Mouse (Mus musculus) neural tube, embryonic 14.5 days (tissue): ENCODE measurements around the gene Slmap. TPM values are rescaled to one million over a fixed set of nuclear protein-coding genes. Genes with fewer than 3 reads are reported as not detected.

ENCODE experiments used
- ATAC-seq: fragments of 200-750 bp; cut with Nextera tagmentation; 2 replicates; pipeline ENCODE4 v1.8.0; 2017; ENCODE audit warnings: low read depth, mild to moderate bottlenecking, moderate TSS enrichment, moderate library complexity
- H3K27ac ChIP-seq: fragments of 300-500 bp; sonication (generic); 2 replicates; pipeline ENCODE4 v1.5.1; 2014; ENCODE audit warnings: low read depth, mild to moderate bottlenecking, control low read depth, low read length, moderate library complexity, mixed read lengths
- H3K27me3 ChIP-seq: fragments of 300-500 bp; sonication (generic); 2 replicates; pipeline ENCODE4 v1.6.1; 2014; ENCODE audit warnings: low read length; ENCODE audit not compliant: control insufficient read depth, insufficient read depth
- H3K36me3 ChIP-seq: fragments of 300-500 bp; sonication (generic); 2 replicates; pipeline ENCODE4 v1.6.1; 2014; ENCODE audit warnings: low read length, mixed read lengths; ENCODE audit not compliant: control insufficient read depth, insufficient read depth
- H3K4me1 ChIP-seq: fragments of 300-500 bp; sonication (generic); 2 replicates; pipeline ENCODE4 v1.6.1; 2014; ENCODE audit warnings: low read length; ENCODE audit not compliant: control insufficient read depth, insufficient read depth
- H3K4me2 ChIP-seq: fragments of 300-500 bp; sonication (generic); 2 replicates; pipeline ENCODE4 v1.6.1; 2014; ENCODE audit warnings: mild to moderate bottlenecking, low read depth, low read length, control low read depth
- H3K4me3 ChIP-seq: fragments of 300-500 bp; sonication (generic); 2 replicates; pipeline ENCODE4 v1.5.1; 2014; ENCODE audit warnings: low read depth, low read length, control low read depth, mixed read lengths
- H3K9ac ChIP-seq: fragments of 300-500 bp; sonication (generic); replicated peaks from 2 replicates; pipeline ENCODE4 v1.6.1; 2014; ENCODE audit warnings: low read depth, mild to moderate bottlenecking, control low read depth, low read length, mixed read lengths
- H3K9me3 ChIP-seq: fragments of 300-500 bp; sonication (generic); 2 replicates; pipeline ENCODE4 v1.6.1; 2016; ENCODE audit warnings: low read length; ENCODE audit not compliant: control insufficient read depth
- WGBS: fragments of 180-500 bp; shearing (Covaris S2); extraction: QIAGEN DNeasy Blood & Tissue Kit; methylation state at CpG from one replicate; pipeline ENCODE4 v1.1.7; 2014; 5-methylcytosine and 5-hydroxymethylcytosine counted together
- polyA plus RNA-seq: library from polyadenylated mRNA; unstranded; fragments of >200 nt; fragmentation: Nextera tagmentation; extraction: Ambion mirVana; gene quantifications from 2 replicates; pipeline ENCODE4 v1.2.1, GENCODE M21; 2014

The Slmap gene
- polyA plus RNA-seq, 1 experiment from 2014 or later, result 18.4 TPM

DNA sequence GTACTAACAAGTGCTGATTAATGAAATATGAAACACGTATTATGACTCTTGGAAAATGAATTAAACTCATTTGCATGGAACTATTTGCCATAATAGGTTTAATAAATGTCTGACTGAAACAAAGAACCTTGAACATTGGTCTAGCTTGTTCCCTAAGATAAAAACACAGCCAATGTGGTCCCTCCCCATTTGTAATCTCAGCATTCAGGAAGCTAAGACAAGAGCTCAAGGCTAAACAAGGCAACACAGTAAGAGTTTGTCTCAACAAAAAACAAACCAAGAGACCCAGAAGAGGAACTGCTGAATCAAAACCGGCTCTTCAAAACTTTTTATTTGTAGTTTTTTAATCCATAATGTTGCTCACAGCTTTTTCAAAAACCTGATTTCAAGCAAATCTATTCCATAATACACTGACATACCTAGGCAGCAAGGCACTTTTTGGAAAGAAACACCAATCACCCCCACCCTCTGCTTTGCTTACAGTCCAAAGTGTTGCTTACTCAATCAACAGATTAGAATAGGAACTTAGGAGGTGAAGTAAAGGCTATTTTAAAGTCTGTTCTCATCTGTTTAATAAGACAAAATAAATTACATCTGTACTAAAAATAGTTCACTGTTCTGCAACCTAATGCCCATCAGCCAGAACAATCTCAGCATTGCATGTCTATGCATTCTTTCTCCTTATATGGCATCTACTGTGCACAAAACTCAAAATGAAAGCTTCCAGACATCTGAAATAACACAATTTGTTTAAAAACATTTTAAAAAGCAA is 93.5 kb downstream of the Slmap start:
- no peak overlapping the region for H3K9ac ChIP-seq
- no peak overlapping the region for H3K27ac ChIP-seq
- H3K36me3 ChIP-seq, result 0 out of 2 replicates have a peak, but pooled peaks cover 2% of the 10 kb centered on the region
- no peak overlapping the region for H3K4me2 ChIP-seq
- H3K4me1 ChIP-seq, result no peaks in the 10 kb centered on the region
- no peak for ATAC-seq
- 91% methylated on average over 2 of the region's 2 CpGs for WGBS
- H3K4me3 ChIP-seq, result no peak overlapping the region
- H3K27me3 ChIP-seq, result no peaks in the 10 kb centered on the region
- no peaks in the 10 kb centered on the region for H3K9me3 ChIP-seq

DNA sequence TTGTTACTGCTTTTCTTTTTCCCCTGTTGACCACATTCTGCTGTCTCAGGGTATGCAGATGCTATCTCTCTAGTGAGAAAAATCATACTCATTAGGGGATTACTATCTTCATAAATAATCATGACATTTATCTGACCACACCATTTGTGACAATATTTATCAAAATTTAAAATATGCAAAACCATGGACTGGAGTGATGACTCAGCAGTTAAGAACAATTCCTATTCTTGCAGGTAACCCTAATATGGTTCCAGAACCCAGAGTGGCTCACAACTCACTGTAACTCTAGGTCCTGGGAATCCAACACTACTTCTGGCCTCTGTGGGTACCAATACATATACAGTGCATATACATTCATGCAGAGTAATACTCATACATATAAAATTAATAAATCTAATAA is 94.7 kb downstream of the Slmap start:
- H3K4me1 ChIP-seq, result no peaks in the 10 kb centered on the region
- no peak for ATAC-seq
- H3K36me3 ChIP-seq, result 0 out of 2 replicates have a peak, but pooled peaks cover 2% of the 10 kb centered on the region
- H3K4me3 ChIP-seq, result no peak overlapping the region
- no peak overlapping the region for H3K9ac ChIP-seq
- H3K4me2 ChIP-seq, result no peak overlapping the region
- no peaks in the 10 kb centered on the region for H3K9me3 ChIP-seq
- no peak overlapping the region for H3K27ac ChIP-seq
- no peaks in the 10 kb centered on the region for H3K27me3 ChIP-seq

DNA sequence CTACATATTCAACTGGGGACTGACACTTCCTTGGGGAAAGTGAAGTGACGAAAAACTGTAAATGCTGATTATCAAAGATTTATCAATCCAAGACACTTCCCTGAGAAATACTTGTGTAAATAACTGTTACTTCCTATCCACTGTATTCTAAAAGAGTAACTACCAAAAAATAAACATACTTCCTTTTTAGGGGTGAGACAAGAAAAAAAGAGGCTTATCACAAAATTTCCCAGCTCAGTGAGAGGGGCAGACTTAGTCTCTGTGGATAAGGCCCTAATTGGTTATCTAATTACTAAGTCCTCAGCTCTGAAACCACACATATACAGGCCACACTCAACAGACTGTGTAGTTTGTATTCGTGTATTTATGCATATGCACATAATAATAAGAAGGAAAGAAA is 97.0 kb downstream of the Slmap start:
- no peak for ATAC-seq
- Histone ChIP-seq H3K4me1 (no peaks in the 10 kb centered on the region), H3K36me3 (0 out of 2 replicates have a peak, but pooled peaks cover 2% of the 10 kb centered on the region), H3K9me3 (no peaks in the 10 kb centered on the region), H3K4me2 (no peak overlapping the region), H3K27me3 (no peaks in the 10 kb centered on the region), H3K4me3 (no peak overlapping the region), H3K27ac (no peak overlapping the region), H3K9ac (no peak overlapping the region)
- WGBS, result 90% methylated on average over 2 of the region's 2 CpGs

DNA sequence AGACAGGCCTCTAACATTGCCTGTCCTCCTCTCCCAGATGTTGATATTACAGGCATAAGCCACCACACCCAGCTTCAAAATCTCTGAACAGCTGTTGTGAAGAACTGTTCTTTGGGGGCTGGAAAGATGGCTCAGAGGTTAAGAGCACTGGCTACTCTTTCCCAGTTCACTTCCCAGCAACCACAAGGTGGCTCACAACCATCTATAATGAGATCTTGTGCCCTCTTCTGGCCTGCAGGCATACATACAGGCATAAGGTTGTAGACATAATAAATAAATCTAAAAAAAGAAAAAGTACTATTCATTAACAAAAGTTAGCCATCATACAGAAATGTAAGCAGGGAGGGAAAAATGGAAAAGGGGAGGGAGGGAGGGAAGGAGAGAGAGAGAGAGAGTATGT is 98.4 kb downstream of the Slmap start:
- Histone ChIP-seq H3K27me3 (no peaks in the 10 kb centered on the region), H3K9ac (no peak overlapping the region), H3K4me2 (no peak overlapping the region), H3K4me1 (no peaks in the 10 kb centered on the region), H3K36me3 (0 out of 2 replicates have a peak, but pooled peaks cover 2% of the 10 kb centered on the region), H3K4me3 (no peak overlapping the region), H3K9me3 (no peaks in the 10 kb centered on the region), H3K27ac (no peak overlapping the region)
- ATAC-seq, result no peak

DNA sequence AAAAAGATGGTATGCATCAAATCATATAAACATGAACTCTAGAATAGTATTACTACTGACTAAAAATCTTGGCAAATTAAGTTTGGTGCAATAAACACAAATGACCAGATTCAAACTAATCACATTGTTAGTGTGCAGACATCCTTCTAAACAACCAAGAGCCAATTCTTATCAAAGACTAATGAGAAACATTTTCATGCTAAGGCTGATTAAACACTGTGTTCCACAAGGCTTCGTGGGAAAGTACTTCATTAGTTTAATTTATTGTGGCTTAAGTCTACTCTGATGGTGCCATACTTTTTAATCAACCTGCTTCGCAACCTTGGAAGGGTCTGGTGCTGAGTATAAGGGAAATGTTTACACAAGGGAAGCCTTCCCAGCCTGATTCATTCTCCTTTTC is 102.4 kb downstream of the Slmap start:
- Histone ChIP-seq H3K4me2 (no peak overlapping the region), H3K36me3 (peaks cover 1% of the 10 kb centered on the region; the same call in 1 of the 2 replicates), H3K4me1 (no peaks in the 10 kb centered on the region), H3K4me3 (no peak overlapping the region), H3K9ac (no peak overlapping the region), H3K27me3 (no peaks in the 10 kb centered on the region), H3K27ac (no peak overlapping the region), H3K9me3 (no peaks in the 10 kb centered on the region)
- ATAC-seq, result no peak
- WGBS, result 42% methylated on average over 2 of the region's 2 CpGs

DNA sequence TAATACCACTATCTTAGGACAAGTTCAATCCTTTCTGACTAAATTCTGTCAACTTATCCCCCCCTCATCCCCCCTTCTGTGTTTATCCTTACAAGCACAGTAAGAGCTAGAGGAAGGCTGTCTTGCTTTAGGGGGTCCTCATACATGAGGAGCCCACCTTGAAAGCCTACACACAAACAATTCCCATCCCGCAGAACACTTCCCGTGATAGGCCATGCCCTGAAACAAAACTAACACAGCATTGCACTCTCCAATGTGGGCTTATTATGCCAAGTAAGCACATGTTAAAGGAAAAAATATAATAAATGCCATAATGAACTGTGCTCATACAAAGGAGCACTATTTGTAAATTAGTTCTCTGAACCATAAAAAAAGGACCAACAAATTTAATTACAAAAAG is 102.8 kb downstream of the Slmap start:
- Histone ChIP-seq H3K27me3 (no peaks in the 10 kb centered on the region), H3K4me3 (no peak overlapping the region), H3K9me3 (no peaks in the 10 kb centered on the region), H3K27ac (no peak overlapping the region), H3K4me1 (no peaks in the 10 kb centered on the region), H3K9ac (no peak overlapping the region), H3K36me3 (peaks cover 5% of the 10 kb centered on the region; the same call in 1 of the 2 replicates), H3K4me2 (no peak overlapping the region)
- no peak for ATAC-seq
- 85% methylated on average over 2 of the region's 2 CpGs for WGBS

DNA sequence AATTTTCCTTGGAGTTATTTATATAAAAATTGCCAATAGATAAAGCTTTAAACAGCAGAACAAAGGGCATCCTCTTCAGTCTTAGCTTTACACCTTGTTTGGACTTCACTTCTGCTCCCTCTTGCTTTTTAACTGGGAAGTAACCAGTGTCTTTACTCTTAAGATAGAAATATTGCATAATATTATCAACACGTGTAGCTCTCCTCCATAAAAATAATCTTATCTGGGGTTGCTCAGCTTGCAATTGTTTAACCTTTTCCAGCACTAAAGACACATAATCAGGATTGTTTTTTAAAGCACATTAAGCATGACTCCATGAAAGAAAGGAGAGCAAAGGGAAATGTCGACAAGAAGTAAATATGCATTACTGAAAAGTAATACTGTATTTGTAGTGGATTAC is 114.5 kb downstream of the Slmap start:
- no peaks in the 10 kb centered on the region for H3K9me3 ChIP-seq
- H3K4me1 ChIP-seq, result no peaks in the 10 kb centered on the region
- WGBS, result 86% methylated on average over 2 of the region's 2 CpGs
- ATAC-seq, result no peak
- no peak overlapping the region for H3K4me3 ChIP-seq
- no peaks in the 10 kb centered on the region for H3K27me3 ChIP-seq
- no peak overlapping the region for H3K27ac ChIP-seq
- H3K9ac ChIP-seq, result no peak overlapping the region
- H3K4me2 ChIP-seq, result no peak overlapping the region
- H3K36me3 ChIP-seq, result peaks cover 10% of the 10 kb centered on the region; the same call in 1 of the 2 replicates

DNA sequence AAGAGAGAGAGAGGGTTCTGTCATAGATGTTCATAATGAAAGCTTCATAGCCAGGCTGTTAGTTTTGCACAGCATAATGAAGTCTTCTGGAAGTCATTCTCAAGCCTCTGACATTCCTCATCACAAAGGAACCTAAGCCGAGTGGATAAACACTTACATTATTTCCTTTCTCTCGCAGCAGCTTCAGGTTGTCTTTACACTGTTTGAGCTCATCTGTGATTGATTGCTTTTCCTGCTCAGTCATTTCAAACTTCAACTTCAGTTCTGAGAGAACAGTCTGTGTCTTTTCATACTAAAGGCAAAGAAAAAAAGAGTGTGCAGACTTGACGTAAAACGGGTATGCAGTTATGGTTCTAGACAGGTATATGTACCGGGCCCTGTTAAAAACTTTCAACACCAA is 116.8 kb downstream of the Slmap start:
- Histone ChIP-seq H3K27ac (no peak overlapping the region), H3K4me1 (no peaks in the 10 kb centered on the region), H3K4me3 (no peak overlapping the region), H3K9ac (no peak overlapping the region), H3K27me3 (no peaks in the 10 kb centered on the region), H3K4me2 (no peak overlapping the region), H3K9me3 (no peaks in the 10 kb centered on the region), H3K36me3 (peaks cover 10% of the 10 kb centered on the region; the same call in 1 of the 2 replicates)
- 89% methylated on average over 5 of the region's 5 CpGs for WGBS
- ATAC-seq, result no peak

DNA sequence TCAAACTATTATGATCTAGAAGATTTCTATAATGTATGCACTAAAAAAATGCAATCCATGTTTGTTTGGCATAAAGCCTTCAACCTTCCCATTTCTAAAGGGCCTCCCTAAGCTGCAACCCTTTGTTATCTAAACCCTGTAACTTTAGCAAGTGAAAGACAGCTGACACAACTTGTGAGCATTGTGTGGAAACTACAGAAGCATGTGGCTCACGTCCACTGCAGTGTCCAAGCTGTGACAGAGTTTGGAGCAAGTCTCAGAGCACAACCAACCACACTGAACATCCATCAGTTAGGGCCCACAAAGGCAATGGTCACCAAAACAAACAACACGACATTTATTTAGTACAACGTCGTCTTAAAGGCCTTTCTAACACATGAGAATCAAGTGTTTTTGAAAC is 117.6 kb downstream of the Slmap start:
- Histone ChIP-seq H3K9ac (no peak overlapping the region), H3K4me1 (no peaks in the 10 kb centered on the region), H3K27me3 (no peaks in the 10 kb centered on the region), H3K9me3 (no peaks in the 10 kb centered on the region), H3K36me3 (peaks cover 6% of the 10 kb centered on the region; the same call in 1 of the 2 replicates), H3K4me3 (no peak overlapping the region), H3K4me2 (no peak overlapping the region), H3K27ac (no peak overlapping the region)
- 60% methylated on average over 4 of the region's 4 CpGs for WGBS
- no peak for ATAC-seq
